8 mouse cellular contexts compared by ENCODE assay signal in genomic region chr1:151685666-151686309, GRCm38 (mm10).
DNase-seq lines count a peak whose midpoint lies in the region; ATAC-seq lines count a peak whose summit lies in the region.

No protein-coding gene starts in this region.

- ATAC-seq in megakaryocyte progenitor cell, adult 5-6 weeks (replicated peaks; ENCODE audit: poor library complexity), result no peak

- intact Hi-C loops in gastrocnemius, postnatal 14 days (cut with DNase I; ENCODE audit: low total_unique reads), result no loop called here
- intact Hi-C loops in gastrocnemius, postnatal 36 days (cut with DNase I), result no loop called here

- peak; percentile 51 for DNase-seq in gastrocnemius, postnatal 14 days
- DNase-seq in gastrocnemius, postnatal 36 days, result no peak
- DNase-seq in 3134 (ENCODE audit: extremely low read depth, insufficient read length, low spot score), result peak; percentile 58
- DNase-seq in adrenal gland, postnatal 25 days, result peak; percentile 60
- peak; percentile 25 for DNase-seq in heart, postnatal 4 days
- no peak for DNase-seq in cerebellum, postnatal 4 days (ENCODE audit: low spot score in 2 of 2)
- DNase-seq in urinary bladder, postnatal 36 days (ENCODE audit: low spot score in 2 of 2), result no peak

Comparison
In these comparisons a context has a peak if more than half of its experiments do, and no peak if none do; other contexts are left out.
1. DNase-seq: peak in gastrocnemius, postnatal 14 days (single experiment), 3134 (single experiment), adrenal gland, postnatal 25 days (single experiment) and heart, postnatal 4 days (single experiment); none in gastrocnemius, postnatal 36 days (0 of 2), cerebellum, postnatal 4 days (0 of 2) and urinary bladder, postnatal 36 days (0 of 2).